ENCODE assay signal across 16 mouse cellular contexts in the genomic region with DNA sequence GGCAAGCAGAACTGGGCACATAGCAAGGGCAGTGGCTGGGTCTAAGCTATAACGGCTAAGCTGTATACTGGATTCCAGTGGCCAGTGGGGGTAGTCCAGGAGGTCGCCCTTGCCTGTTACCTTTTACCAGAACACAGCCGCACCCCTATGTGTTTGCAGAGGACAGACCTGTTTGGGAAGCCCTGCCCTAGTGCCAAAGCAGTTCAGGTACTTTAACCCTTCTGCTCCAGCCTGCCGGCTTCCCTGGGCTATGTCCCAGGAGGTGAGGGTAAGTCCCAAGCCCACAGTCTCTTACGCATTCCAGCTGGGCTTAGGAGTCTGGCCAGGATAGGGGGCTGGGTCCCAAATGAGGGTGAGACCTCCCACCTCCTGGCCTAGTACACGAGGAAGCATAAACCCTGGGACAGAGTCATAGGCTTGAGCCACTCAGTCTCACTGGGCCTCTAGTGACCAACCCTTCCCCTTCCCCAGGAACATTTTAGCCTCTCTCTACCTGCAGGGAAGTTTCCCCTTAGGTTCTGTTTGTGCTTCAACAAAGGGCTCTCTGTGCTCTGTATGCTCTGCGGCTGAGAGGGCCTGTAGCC. TPM values are rescaled to one million over a fixed set of nuclear protein-coding genes. Genes with fewer than 3 reads are reported as not detected.
DNase-seq lines count a peak whose midpoint lies in the region; ATAC-seq lines count a peak whose summit lies in the region.
"Had no signal": no experiment of that assay in that cellular context is flagged by ENCODE, and none has a peak within 500 bp of the region (broad histone marks: within the 10 kb centered on the region; RNA-seq: fewer than 3 reads in every experiment).

No protein-coding gene starts in this region.

- no peak overlapping the region for H3K4me3 ChIP-seq in hindbrain, embryonic 10.5 days
- no peak overlapping the region for H3K4me3 ChIP-seq in hindbrain, embryonic 14.5 days (replicated peaks; ENCODE audit: low read length)
- H3K4me3 ChIP-seq in limb, embryonic 11.5 days (ENCODE audit: low read depth, low read length) = no peak overlapping the region
- no peak overlapping the region for H3K4me3 ChIP-seq in stomach, embryonic 15.5 days (replicated peaks)
- H3K4me3 ChIP-seq: erythroblast, embryonic 14.5 days had no signal

- H3K27me3 ChIP-seq in hindbrain, embryonic 10.5 days (ENCODE audit: insufficient read depth, poor library complexity, severe bottlenecking) = no peaks in the 10 kb centered on the region
- H3K27me3 ChIP-seq in hindbrain, embryonic 14.5 days (ENCODE audit: control insufficient read depth, insufficient read depth, low read length) = no peaks in the 10 kb centered on the region
- no peaks in the 10 kb centered on the region for H3K27me3 ChIP-seq in limb, embryonic 11.5 days (ENCODE audit: control insufficient read depth, insufficient read depth, low read length)
- no peaks in the 10 kb centered on the region for H3K27me3 ChIP-seq in stomach, embryonic 15.5 days (replicated peaks)
- H3K27me3 ChIP-seq: CH12.LX; megakaryocyte, embryonic 14.5 days had no signal

- WGBS in hindbrain, embryonic 10.5 days = 78% methylated on average over 7 of the region's 7 CpGs
- WGBS in hindbrain, embryonic 14.5 days = 86% methylated on average over 7 of the region's 7 CpGs
- WGBS in limb, embryonic 11.5 days = 69% methylated on average over 7 of the region's 7 CpGs
- 54% methylated on average over 7 of the region's 7 CpGs for WGBS in stomach, embryonic 15.5 days

- H3K9ac ChIP-seq in hindbrain, embryonic 14.5 days = no peak overlapping the region
- H3K9ac ChIP-seq in limb, embryonic 11.5 days (ENCODE audit: low read length) = no peak overlapping the region
- no peak overlapping the region for H3K9ac ChIP-seq in stomach, embryonic 15.5 days

- peaks cover 31% of the 10 kb centered on the region for H3K4me1 ChIP-seq in hindbrain, embryonic 10.5 days (replicated peaks)
- H3K4me1 ChIP-seq in hindbrain, embryonic 14.5 days (replicated peaks; ENCODE audit: control insufficient read depth, insufficient read depth, low read length) = peaks cover 6% of the 10 kb centered on the region; the same call in 1 of the 2 replicates
- H3K4me1 ChIP-seq in limb, embryonic 11.5 days (ENCODE audit: control insufficient read depth, insufficient read depth, low read length) = 0 out of 2 replicates have a peak, but pooled peaks cover 5% of the 10 kb centered on the region
- H3K4me1 ChIP-seq in stomach, embryonic 15.5 days = peaks cover 12% of the 10 kb centered on the region; the same call in 1 of the 2 replicates

- no peaks in the 10 kb centered on the region for H3K9me3 ChIP-seq in hindbrain, embryonic 10.5 days
- H3K9me3 ChIP-seq in hindbrain, embryonic 14.5 days (ENCODE audit: control insufficient read depth, low read length) = no peaks in the 10 kb centered on the region
- no peaks in the 10 kb centered on the region for H3K9me3 ChIP-seq in limb, embryonic 11.5 days (ENCODE audit: control insufficient read depth, low read length)
- H3K9me3 ChIP-seq in stomach, embryonic 15.5 days = no peaks in the 10 kb centered on the region
- H3K9me3 ChIP-seq: megakaryocyte, embryonic 14.5 days had no signal

- DNase-seq in hindbrain, embryonic 10.5 days (ENCODE audit: low spot score) = no peak
- DNase-seq in hindbrain, embryonic 14.5 days (ENCODE audit: low spot score) = no peak
- DNase-seq in urinary bladder, adult 18-20 months (ENCODE audit: low spot score in 2 of 2) = peak; percentile 47 to 72
- no peak for DNase-seq in urinary bladder, postnatal 25 days (ENCODE audit: low spot score)
- DNase-seq in limb, embryonic 11.5 days (ENCODE audit: low spot score) = no peak
- no peak for DNase-seq in right cerebral cortex, postnatal 10 days (ENCODE audit: low spot score in 2 of 2)
- DNase-seq in frontal cortex, postnatal 10 days (ENCODE audit: low spot score in 2 of 2) = no peak
- DNase-seq: adrenal gland, postnatal 25 days; cerebellum, adult 9-10 months; spleen, adult 18-20 months; thymus, postnatal 36 days had no signal

- H3K27ac ChIP-seq in hindbrain, embryonic 10.5 days = peak overlapping the region; percentile 12; the same call in 1 of the 2 replicates
- no peak overlapping the region for H3K27ac ChIP-seq in hindbrain, embryonic 14.5 days
- peak overlapping the region; percentile 44; the same call in 1 of the 2 replicates for H3K27ac ChIP-seq in limb, embryonic 11.5 days (replicated peaks; ENCODE audit: low read depth, low read length)
- peak overlapping the region; percentile 75 for H3K27ac ChIP-seq in stomach, embryonic 15.5 days

- H3K4me2 ChIP-seq in hindbrain, embryonic 14.5 days (replicated peaks) = no peak overlapping the region
- no peak overlapping the region for H3K4me2 ChIP-seq in limb, embryonic 11.5 days (ENCODE audit: low read depth, severe bottlenecking)
- H3K4me2 ChIP-seq in stomach, embryonic 15.5 days = peak overlapping the region; percentile 5; the same call in 1 of the 2 replicates

- peaks cover 98% of the 10 kb centered on the region for H3K36me3 ChIP-seq in hindbrain, embryonic 10.5 days
- H3K36me3 ChIP-seq in hindbrain, embryonic 14.5 days (replicated peaks; ENCODE audit: control insufficient read depth, insufficient read depth) = peaks cover 78% of the 10 kb centered on the region
- peaks cover 11% of the 10 kb centered on the region; the same call in 1 of the 2 replicates for H3K36me3 ChIP-seq in limb, embryonic 11.5 days (ENCODE audit: control insufficient read depth, insufficient read depth, low read length)
- peaks cover 34% of the 10 kb centered on the region for H3K36me3 ChIP-seq in stomach, embryonic 15.5 days

- no peak for ATAC-seq in hindbrain, embryonic 14.5 days (ENCODE audit: low FRiP score)
- ATAC-seq in limb, embryonic 11.5 days (ENCODE audit: insufficient number of reproducible peaks, low FRiP score, low TSS enrichment, low read depth) = peak; percentile 57; the same call in 1 of the 2 replicates
- ATAC-seq in stomach, embryonic 15.5 days (ENCODE audit: insufficient read depth, low FRiP score, low read depth) = peak; percentile 48

RNA-seq across cellular contexts. Expression of a gene that starts 4.3 kb away (rescaled TPM):
- 0.10 TPM in 1 of 2 replicates, not detected in the other for polyA plus RNA-seq in hindbrain, embryonic 10.5 days (2016; fragmentation: Nextera tagmentation; extraction: Ambion mirVana)
- 0.07 and 0.17 TPM in 2 replicates for polyA plus RNA-seq in hindbrain, embryonic 14.5 days (2014; fragmentation: Nextera tagmentation; extraction: Ambion mirVana)
- 0.09 TPM in 1 of 2 replicates, not detected in the other for polyA plus RNA-seq in limb, embryonic 11.5 days (2014; fragmentation: Nextera tagmentation; extraction: Ambion mirVana)
- 0.22 and 0.35 TPM in 2 replicates for polyA plus RNA-seq in stomach, embryonic 15.5 days (2015; fragmentation: Nextera tagmentation; extraction: Ambion mirVana)
- polyA plus RNA-seq: erythroblast, embryonic 14.5 days had no signal

RNA-seq across cellular contexts. Expression of a gene that starts 7.2 kb away (rescaled TPM):
- polyA plus RNA-seq in hindbrain, embryonic 10.5 days (2016; fragmentation: Nextera tagmentation; extraction: Ambion mirVana) = 38.3 and 43.4 TPM in 2 replicates
- 57.9 and 58.6 TPM in 2 replicates for polyA plus RNA-seq in hindbrain, embryonic 14.5 days (2014; fragmentation: Nextera tagmentation; extraction: Ambion mirVana)
- polyA plus RNA-seq in limb, embryonic 11.5 days (2014; fragmentation: Nextera tagmentation; extraction: Ambion mirVana) = 58.2 and 58.3 TPM in 2 replicates
- polyA plus RNA-seq in stomach, embryonic 15.5 days (2015; fragmentation: Nextera tagmentation; extraction: Ambion mirVana) = 37.2 and 37.6 TPM in 2 replicates

RNA-seq across cellular contexts. Expression of a gene that starts 21.3 kb away (rescaled TPM):
- 3.1 and 5.5 TPM in 2 replicates for polyA plus RNA-seq in hindbrain, embryonic 10.5 days (2016; fragmentation: Nextera tagmentation; extraction: Ambion mirVana)
- polyA plus RNA-seq in hindbrain, embryonic 14.5 days (2014; fragmentation: Nextera tagmentation; extraction: Ambion mirVana) = 5.9 and 6.9 TPM in 2 replicates
- polyA plus RNA-seq in limb, embryonic 11.5 days (2014; fragmentation: Nextera tagmentation; extraction: Ambion mirVana) = 3.3 and 3.7 TPM in 2 replicates
- 13.1 and 14.2 TPM in 2 replicates for polyA plus RNA-seq in stomach, embryonic 15.5 days (2015; fragmentation: Nextera tagmentation; extraction: Ambion mirVana)

RNA-seq across cellular contexts. Expression of a gene that starts 36.2 kb away (rescaled TPM):
- not detected in 2 replicates for polyA plus RNA-seq in hindbrain, embryonic 10.5 days (2016; fragmentation: Nextera tagmentation; extraction: Ambion mirVana)
- not detected in 2 replicates for polyA plus RNA-seq in hindbrain, embryonic 14.5 days (2014; fragmentation: Nextera tagmentation; extraction: Ambion mirVana)
- not detected in 2 replicates for polyA plus RNA-seq in limb, embryonic 11.5 days (2014; fragmentation: Nextera tagmentation; extraction: Ambion mirVana)
- not detected in 2 replicates for polyA plus RNA-seq in stomach, embryonic 15.5 days (2015; fragmentation: Nextera tagmentation; extraction: Ambion mirVana)
- polyA plus RNA-seq: erythroblast, embryonic 14.5 days; heart, embryonic 14.5 days had no signal

RNA-seq across cellular contexts. Expression of a gene that starts 39.0 kb away (rescaled TPM):
- 9.0 and 11.4 TPM in 2 replicates for polyA plus RNA-seq in hindbrain, embryonic 10.5 days (2016; fragmentation: Nextera tagmentation; extraction: Ambion mirVana)
- 13.9 and 16.0 TPM in 2 replicates for polyA plus RNA-seq in hindbrain, embryonic 14.5 days (2014; fragmentation: Nextera tagmentation; extraction: Ambion mirVana)
- 6.1 and 7.6 TPM in 2 replicates for polyA plus RNA-seq in limb, embryonic 11.5 days (2014; fragmentation: Nextera tagmentation; extraction: Ambion mirVana)
- 16.2 and 17.4 TPM in 2 replicates for polyA plus RNA-seq in stomach, embryonic 15.5 days (2015; fragmentation: Nextera tagmentation; extraction: Ambion mirVana)

Comparison
In these comparisons a context has a peak if more than half of its experiments do, and no peak if none do; other contexts are left out.
1. DNase-seq: peak in urinary bladder, adult 18-20 months (2 of 2); none in hindbrain, embryonic 10.5 days (single experiment), hindbrain, embryonic 14.5 days (single experiment), urinary bladder, postnatal 25 days (single experiment), limb, embryonic 11.5 days (single experiment), right cerebral cortex, postnatal 10 days (0 of 2) and frontal cortex, postnatal 10 days (0 of 2).